Mouse (Mus musculus): ENCODE results near the gene Exosc5. TPM values are rescaled to one million over a fixed set of nuclear protein-coding genes. Genes with fewer than 3 reads are reported as not detected.

Gene Exosc5
- total RNA-seq, 2 experiments from 2014 or later, result 20.3 to 23.2 TPM

DNA sequence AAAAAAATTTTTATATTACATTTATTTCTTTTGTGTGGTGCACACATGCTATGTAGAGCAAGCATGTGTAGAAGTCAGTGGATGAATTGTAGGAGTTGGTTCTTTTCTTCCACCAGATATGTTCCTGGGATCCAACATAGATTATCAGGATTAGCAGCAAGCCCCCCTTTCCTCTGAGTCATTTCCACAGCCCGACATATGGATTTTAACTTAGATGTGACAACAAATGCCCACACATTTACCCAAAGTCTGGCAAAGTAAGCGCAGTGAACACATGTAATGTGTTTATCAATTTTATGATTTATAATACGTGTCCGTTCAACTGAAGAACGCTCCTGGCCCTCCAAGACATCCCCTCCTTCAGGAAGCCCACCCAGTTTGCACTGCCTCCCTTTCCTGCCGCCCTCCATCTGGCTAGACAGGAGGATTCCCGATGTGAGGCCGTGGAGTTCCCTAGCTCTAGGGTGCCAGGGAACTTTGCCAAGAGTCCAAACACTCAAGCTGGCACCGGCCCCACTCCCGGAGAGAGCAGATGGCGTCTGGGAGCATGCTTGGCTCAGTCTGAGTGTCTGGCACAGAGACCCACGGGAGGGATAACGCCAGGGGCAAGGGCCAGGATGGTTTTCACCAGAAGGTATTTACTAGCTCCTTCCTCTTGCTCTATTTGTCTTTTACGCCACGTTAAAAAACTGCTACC, 17.3 kb downstream of the Exosc5 start:
- peak; percentile 62 to 69 for DNase-seq
- intact Hi-C loops (cut with DNase I), result no loop called here

DNA sequence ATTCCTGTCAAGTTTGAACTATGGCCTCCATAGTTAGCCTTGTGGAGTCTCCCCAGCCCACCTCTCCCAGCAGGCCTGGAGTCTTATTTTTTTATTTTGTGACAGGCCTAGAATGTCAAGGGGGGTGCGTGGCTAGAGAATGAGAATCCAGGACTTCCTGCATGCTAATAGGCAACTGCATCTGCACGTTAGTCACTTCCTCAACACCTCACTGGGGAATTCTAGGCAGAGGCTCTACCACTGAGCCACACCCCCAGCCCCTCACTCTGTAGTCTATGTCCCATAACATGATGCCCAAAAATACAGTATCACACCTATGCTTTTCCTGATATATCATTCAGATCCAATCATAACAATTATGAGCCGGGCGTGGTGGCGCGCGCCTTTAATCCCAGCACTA, 18.0 kb downstream of the Exosc5 start:
- intact Hi-C loops (cut with DNase I), result no loop called here
- DNase-seq, result no peak

GRCm38 (mm10) chr7:25679971-25680370, 21.0 kb downstream of the Exosc5 start:
- DNase-seq, result no peak
- intact Hi-C loops (cut with DNase I), result no loop called here

- intact Hi-C loops (cut with DNase I), result no loop called here
- DNase-seq, result peak; percentile 93 to 99
These were observed 21.7 kb downstream of the Exosc5 start, which contains the start of gene B9d2 for GRCm38 (mm10) chr7:25680514-25681258. B9d2 (plus strand) TSS chr7:25680780.

DNA sequence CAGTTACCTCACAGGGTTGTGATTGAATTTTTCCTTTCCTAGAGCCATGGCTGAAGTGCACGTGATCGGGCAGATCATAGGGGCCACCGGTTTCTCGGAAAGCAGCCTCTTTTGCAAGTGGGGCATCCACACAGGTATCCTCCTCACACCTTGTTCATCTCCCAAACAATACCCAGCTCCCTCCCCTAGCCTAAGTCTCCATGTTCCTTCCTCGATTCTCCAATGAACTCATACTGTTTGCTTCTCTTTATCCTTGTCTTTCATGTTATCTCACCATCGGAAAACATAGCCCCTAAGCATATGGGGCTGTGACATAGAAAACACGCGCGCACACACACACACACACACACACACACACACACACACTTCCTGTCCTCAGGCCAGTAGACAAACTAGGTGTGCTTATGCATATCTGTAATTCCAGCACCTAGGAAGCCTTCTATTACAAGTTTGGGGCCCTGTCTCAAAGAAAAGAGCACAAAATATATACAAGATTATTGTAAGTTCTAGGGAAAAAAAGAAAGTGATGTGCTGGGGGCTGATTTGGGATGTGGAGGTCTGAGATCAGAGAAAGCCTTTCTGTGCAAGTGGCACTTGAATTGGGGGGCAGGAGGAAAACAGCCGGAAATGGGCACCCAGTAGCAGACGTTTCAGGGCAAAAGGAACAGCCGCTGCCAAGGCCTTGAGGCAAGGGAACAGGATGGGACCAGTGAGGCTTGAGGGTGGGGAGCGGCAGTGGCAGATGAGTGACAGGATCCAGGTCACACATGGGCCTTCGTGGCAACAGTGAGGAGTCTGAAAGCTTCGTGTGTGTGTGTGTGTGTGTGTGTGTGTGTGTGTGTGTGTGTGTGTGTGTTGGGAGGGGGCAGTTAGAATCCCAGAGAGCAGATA, 22.6 kb downstream of the Exosc5 start:
- intact Hi-C loops (cut with DNase I), result no loop called here
- no peak for DNase-seq

DNA sequence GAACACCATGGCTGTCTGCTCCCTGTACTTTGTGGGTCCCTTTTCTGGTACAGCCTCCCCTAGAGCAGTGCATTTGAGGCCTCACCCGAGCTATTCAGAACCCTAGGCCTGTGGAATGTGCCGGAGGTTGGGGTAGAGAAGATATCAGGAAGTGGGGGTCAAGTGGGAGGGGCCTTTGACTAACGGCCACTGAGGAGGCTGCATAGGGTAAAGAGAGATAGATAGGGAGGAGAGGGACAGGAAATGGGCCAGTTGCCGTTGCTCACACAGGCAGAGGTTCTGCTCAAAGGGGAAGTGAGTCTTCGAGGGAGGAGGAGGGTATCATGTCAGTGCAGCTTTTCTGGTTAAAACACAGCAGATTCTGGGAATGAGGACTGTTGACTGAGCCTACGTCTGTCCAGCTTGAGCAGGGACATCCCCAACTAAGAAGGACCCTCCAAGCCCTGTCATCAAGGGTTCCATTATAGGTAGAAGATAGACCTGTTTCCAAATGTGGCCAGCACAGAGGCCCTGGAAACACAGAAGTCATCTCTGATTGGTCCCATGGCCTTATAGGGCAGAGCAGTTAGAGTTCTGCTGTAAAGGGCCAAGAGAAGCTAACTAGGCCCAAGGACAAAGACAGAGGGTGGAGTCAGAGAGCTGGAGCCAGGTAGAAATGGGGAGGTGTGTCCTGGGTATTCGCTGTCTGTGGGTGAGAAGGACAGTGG, 24.7 kb downstream of the Exosc5 start:
- intact Hi-C loops (cut with DNase I), result no loop called here

GRCm38 (mm10) chr7:25684659-25685058, 25.7 kb downstream of the Exosc5 start:
- intact Hi-C loops (cut with DNase I), result no loop called here

More for the DNA sequence above, 24.7 kb downstream of the Exosc5 start:
- DNase-seq, result no peak

GRCm38 (mm10) chr7:25685926-25686470, 27.0 kb downstream of the Exosc5 start:
- DNase-seq, result no peak
- intact Hi-C loops (cut with DNase I), result no loop called here

More at GRCm38 (mm10) chr7:25684659-25685058, 25.7 kb downstream of the Exosc5 start:
- no peak for DNase-seq

DNA sequence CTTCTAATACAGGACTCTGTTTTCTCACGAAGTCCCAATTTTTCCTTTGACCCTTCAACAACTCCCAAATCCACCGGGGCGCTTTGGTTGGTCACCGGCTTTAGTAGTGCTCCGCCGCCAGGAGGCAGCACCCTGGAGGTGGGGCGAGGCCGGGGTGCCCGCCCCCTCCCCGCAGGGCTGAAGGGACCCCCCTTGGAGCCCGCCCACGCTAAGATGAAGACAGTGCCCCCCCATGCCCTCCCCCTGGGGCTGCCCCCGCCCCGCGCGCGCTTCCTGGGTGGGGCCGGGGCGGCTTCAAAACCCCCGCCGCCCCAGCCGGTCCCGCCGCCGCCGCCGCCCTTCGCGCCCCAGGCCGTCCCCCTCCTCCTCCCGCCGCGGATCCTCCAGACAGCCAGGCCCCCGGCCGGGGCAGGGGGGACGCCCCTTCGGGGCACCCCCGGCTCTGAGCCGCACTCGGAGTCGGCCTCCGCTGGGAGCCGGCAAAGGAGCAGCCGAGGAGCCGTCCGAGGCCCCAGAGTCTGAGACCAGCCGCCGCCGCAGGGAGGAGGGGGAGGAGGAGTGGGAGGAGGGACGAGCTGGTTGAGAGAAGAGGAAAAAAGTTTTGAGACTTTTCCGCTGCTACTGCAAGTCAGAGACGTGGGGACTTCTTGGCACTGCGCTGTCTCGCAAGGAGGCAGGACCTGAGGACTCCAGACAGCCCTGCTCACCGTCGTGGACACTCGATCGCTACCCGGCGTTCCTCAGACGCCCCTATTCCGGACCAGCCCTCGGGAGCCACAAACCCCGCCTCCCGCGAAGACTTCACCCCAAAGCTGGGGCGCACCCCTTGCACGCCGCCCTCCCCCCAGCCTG, 27.9 kb downstream of the Exosc5 start, which contains the start of gene Tgfb1:
TSS of gene Tgfb1 (plus strand) at position 323 of the 852 bp plus-strand sequence.
- intact Hi-C loops (cut with DNase I), result no loop called here
- peak; percentile 68 to 72 for DNase-seq

DNA sequence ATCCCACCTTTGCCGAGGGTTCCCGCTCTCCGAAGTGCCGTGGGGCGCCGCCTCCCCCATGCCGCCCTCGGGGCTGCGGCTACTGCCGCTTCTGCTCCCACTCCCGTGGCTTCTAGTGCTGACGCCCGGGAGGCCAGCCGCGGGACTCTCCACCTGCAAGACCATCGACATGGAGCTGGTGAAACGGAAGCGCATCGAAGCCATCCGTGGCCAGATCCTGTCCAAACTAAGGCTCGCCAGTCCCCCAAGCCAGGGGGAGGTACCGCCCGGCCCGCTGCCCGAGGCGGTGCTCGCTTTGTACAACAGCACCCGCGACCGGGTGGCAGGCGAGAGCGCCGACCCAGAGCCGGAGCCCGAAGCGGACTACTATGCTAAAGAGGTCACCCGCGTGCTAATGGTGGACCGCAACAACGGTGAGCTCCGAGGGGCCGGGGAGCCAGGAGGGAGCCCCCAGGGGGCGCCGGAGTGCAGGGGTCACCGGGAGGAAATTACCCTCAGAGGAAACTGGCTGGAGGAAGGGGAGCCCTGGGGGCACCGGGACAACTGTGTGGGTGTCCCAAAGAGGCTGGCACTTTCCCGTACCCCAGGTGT, 28.9 kb downstream of the Exosc5 start:
- intact Hi-C loops (cut with DNase I), result no loop called here
- DNase-seq, result peak in 1 of 2 experiments; percentile 51

- DNase-seq, result peak; percentile 54 to 68
- intact Hi-C loops (cut with DNase I), result no loop called here
These were observed 30.0 kb downstream of the Exosc5 start for GRCm38 (mm10) chr7:25688810-25689586.

GRCm38 (mm10) chr7:25689603-25690021, 30.6 kb downstream of the Exosc5 start:
- intact Hi-C loops (cut with DNase I), result no loop called here
- no peak for DNase-seq

GRCm38 (mm10) chr7:25690051-25690450, 31.1 kb downstream of the Exosc5 start:
- DNase-seq, result no peak
- intact Hi-C loops (cut with DNase I), result no loop called here

GRCm38 (mm10) chr7:25694104-25694503, 35.1 kb downstream of the Exosc5 start:
- peak in 1 of 2 experiments; percentile 2 for DNase-seq
- intact Hi-C loops (cut with DNase I), result no loop called here

DNA sequence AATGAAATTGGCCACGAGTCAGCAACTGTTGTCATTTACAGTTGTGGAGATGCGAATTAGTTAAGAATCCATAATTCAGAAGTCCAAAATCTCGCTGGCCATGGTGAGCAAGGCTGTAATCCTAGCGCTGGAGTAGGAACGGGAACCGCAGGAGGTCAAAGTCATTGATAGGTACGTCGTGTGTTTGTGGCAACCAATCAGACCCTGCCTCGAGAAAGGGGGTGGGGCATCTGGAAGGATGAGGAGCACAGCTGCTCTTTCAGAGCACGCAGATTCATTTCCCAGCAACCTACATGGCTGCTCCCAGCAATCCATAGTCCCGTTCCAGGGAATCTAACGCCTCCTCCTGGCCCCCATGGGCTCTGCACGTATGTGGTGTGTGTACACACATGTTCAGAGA, 40.9 kb downstream of the Exosc5 start:
- intact Hi-C loops (cut with DNase I), result no loop called here
- DNase-seq, result no peak

DNA sequence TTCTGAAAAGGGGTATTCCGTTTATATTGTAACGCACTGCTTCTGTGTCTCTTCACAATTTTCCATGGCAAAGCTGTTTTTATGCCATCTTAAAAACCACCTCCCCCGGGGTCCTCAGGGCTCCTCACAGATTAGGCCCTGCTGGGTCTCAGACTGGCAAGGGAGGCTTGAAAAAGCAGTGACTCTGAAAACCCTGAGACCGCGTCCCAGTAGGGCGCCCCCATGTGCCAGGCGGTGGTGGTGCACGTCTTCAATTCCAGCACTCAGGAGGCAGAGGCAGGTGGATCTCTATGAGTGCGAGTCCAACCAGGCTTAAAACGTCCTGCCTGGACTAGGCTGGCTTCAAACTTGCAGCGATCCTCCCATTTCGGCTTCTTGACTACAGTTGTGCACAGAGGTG, 41.8 kb downstream of the Exosc5 start:
- intact Hi-C loops (cut with DNase I), result no loop called here

DNA sequence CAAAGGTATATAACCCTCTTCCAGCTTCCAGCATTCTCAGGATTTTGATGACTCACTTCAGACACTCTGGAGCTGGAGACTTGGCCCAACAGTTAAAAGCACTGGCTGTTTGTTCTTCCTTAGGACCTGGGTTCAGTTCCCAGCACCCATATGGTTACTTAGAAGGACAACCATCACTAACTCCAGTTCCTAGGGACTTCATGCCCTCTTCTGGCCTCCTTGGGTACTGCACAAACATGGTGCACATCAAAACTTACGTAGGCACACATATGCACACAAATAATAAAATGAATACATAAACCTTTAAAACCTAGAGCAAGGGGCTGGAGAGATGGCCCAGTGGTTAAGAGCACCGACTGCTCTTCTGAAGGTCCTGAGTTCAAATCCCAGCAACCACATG, 43.4 kb downstream of the Exosc5 start:
- intact Hi-C loops (cut with DNase I), result no loop called here
- DNase-seq, result no peak

More for the DNA sequence above, 41.8 kb downstream of the Exosc5 start:
- DNase-seq, result no peak
